Mouse (Mus musculus) lung, adult 2 months (tissue): Measurements from ENCODE around the gene Trim44.

Experiments used
- CTCF ChIP-seq: fragments of 200-500 bp; IDR thresholded peaks from 2 replicates; pipeline ENCODE4 v1.5.1; 2011; ENCODE audit warnings: mild to moderate bottlenecking, low read length, control low read depth; ENCODE audit not compliant: insufficient read depth
- POLR2A ChIP-seq: fragments of 200-500 bp; IDR thresholded peaks from 2 replicates; pipeline ENCODE4 v1.6.1; 2011; ENCODE audit warnings: low read depth, mild to moderate bottlenecking, control low read depth, low read length, borderline replicate concordance; ENCODE audit errors: extremely low read depth

DNA sequence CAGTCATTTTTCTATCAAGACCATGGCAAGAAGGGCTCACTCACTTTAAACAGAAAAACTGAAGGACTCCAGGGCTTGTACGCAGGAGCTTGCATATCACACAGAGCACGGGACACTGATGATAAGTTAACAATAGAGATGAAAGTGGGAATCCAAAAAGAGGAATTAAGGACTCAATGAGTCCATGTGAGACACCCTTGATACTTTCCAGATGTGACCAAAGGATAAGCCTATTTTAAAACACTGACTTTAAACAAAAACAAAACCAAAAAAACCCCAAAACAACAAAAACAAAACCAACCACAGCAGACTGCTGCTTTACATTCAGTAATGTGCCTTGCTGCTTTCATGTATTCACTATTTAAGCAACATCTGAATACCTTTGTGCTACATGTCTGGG, 75.7 kb downstream of the Trim44 start:
- no peak for TF ChIP-seq POLR2A
- TF ChIP-seq CTCF, result no peak
